Mouse (Mus musculus): ENCODE results near the gene Ppp1r12c.

GRCm38 (mm10) chr7:4493991-4494390 is 7.5 kb downstream of the Ppp1r12c start:
- TF ChIP-seq POLR2A (IDR thresholded peaks at IDR 0.05; ENCODE audit: low read depth, low read length) (no peak), CTCF (IDR thresholded peaks at IDR 0.05; ENCODE audit: extremely low read depth, insufficient read length, insufficient replicate concordance, low read depth, low read length) (no peak)
